Mouse (Mus musculus) urinary bladder, postnatal 25 days (tissue): Measurements from ENCODE around the gene Ei24.

Source experiments
- DNase-seq: peaks from one replicate; pipeline ENCODE4 v3.0.0; 2022; ENCODE audit warnings: low spot score

Gene Ei24

GRCm38 (mm10) chr9:36796781-36797555 is at the start of gene Ei24:
TSS of gene Ei24 (minus strand) at chr9:36797393.
- DNase-seq: peak; percentile 95

- no peak for DNase-seq
Observed at GRCm38 (mm10) chr9:36846346-36846745, 49.2 kb upstream of the Ei24 start.

DNA sequence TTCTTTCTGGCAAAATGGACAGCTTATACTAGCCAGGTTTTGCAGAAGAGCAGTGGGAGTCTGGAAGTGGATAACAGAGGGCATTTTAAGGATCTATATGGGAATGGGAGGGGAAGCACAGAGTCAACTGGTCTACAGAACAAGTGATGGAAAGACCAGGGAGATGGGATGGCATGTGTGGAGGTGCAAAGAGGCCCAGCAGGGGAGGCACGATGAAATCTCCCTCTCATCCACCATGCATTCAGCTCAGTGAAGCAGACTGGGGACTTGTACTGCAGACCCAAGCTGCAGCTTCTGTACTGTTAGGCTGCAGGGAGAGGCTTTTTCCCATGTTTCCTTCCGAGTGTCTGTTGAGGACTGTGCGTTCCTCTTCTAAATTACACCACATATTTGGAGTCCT is 36.7 kb upstream of the Ei24 start:
- DNase-seq: no peak

DNA sequence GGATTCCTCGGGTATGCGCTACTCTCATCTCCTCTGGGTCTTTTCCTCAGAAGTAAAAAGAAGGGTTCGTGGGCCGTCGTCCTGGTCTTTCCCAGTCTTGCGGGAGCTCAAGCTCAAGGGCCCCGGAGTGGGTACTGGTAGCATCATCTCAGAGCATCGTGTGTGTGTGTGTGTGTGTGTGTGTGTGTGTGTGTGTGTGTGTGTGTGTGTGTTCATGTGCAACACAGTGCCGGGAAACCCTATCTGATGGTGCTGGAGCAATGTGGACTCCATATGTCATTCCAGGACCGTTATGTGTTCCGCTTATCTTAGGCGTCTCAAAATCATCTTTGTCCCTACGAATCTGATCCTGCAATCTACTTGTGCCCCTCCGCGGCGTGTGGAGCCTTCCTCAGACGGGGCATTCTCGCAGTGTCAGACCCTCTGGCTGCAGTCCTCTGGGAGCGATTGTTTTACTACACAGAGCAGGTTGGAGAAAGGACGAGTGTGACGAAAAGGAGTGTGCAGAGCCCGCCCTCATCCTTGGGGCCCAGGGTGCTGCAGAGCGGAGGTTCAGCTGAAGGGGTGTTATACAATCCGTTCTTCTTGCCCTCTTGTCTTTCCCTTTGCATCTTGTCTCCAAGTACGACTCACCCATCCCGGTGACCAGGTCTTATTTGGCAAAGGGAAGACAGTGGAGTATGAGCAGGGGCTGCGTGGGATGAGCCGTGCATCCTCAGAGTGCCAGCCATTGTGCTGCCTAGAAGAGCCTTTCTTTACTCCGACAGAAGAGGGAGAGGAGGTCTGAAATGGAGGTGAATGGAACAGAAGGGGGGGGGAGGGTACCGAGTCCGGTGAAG is 36.1 kb upstream of the Ei24 start:
- DNase-seq: no peak

DNA sequence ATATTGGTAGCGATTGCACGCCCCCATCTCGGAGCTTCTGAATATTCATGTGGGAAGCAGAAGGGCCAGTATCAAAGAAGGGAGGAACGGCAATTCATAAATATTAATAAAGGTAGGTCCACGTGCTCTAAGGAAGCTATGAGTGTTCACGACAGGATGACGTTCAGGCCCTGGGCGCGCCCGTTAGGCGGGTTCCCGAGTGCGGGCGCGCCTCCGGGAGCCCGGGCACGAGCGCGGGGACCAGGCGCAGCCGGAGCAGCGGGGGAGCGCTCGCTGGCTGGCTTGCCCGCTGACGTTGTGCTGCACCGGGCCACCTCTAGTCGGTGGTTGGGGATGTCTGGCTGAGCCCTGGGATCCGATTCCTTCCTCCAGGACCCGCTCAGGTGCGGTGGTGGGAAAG is 35.3 kb upstream of the Ei24 start:
- DNase-seq: peak; percentile 59

DNA sequence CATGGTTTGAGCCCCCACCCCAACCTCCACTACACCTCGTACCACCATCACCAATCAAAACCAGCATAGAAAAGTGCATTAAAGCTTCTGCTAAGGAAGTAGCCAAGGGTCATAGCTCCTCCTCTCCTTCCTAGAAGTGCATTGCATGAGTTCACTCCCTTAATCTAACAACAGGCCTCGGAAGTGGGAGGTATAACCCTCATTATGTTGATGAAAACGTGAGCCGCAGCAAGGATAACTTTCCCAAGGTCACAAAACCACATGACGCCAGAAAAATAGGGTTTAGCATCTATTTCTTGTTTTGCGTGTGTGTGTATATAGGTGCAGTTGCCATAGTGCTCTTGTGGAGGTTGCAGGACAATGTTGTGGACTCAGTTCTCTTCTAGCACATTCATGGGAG is 34.2 kb upstream of the Ei24 start:
- no peak for DNase-seq

- DNase-seq: no peak
Observed at GRCm38 (mm10) chr9:36826612-36827363, 29.6 kb upstream of the Ei24 start.

DNA sequence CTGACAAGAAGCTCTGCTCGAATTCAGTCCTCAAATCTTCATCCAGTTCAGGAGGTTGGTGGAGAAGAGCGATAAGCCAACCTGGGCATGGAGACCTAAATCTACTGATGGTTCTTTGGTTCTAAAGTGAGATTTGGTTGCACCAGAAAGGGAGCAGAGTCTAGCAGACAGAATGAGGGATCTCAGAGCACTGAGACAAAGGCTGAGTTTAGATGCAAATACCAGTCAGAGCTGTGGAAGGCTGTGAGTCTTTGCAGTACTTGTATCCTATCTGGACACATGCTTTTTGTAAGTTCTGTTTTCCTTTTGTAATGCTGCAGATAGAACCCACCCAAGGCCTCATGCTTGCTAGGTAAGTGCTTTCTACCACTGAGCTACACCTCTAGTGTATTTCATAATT is 24.8 kb upstream of the Ei24 start:
- no peak for DNase-seq

DNA sequence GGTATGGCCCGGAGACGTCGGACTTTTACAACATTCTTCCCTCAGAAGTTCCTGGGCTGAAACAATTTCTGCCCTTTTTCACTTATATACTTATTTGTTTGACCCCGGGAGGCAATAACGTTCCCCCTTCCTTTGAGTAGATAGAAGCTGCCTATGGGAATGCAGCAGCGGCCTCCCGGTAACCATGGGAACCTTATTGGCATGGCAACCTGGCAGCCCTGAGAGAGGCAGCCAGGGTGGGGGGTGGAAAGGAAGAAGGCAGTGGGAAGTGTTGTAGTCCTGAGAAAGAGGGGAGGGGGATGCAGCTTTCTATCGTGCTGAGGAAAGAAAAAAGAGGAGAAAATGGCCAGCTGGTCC is 24.4 kb upstream of the Ei24 start, which contains the start of gene Fez1:
Gene Fez1, plus strand, starts transcription at position 221 of the 357 bp plus-strand sequence.
- no peak for DNase-seq

DNA sequence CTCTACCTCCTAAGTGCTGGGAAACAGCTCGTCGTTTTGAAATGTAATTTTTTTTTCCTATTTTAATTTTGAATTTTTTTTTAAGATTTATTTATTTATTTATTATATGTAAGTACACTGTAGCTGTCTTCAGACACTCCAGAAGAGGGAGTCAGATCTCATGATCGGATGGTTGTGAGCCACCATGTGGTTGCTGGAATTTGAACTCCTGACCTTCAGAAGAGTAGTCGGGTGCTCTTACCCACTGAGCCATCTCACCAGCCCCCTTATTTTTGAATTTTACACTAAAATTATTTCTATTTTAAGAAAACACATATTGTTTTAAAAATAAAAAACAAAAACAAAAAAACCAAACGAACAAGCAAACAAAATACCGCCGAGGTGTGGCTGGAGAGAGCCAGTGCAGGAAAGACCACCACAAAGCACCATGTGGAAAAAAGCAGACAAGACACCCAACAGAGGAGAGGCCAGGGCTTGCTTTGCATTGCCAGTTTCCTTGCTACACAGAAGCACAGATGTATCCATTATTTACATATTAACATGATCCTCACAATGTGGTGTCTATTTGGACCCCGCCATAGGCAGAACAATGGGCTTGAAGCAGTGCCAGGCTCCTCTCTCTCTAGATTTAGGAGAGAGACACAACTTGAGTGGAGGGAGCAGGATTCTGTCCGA is 23.9 kb upstream of the Ei24 start:
- no peak for DNase-seq

- no peak for DNase-seq
Observed at GRCm38 (mm10) chr9:36818905-36819304, 21.7 kb upstream of the Ei24 start.

GRCm38 (mm10) chr9:36814486-36814885 is 17.3 kb upstream of the Ei24 start:
- no peak for DNase-seq

- DNase-seq: no peak
Observed at GRCm38 (mm10) chr9:36808126-36808785, 11.1 kb upstream of the Ei24 start.

- no peak for DNase-seq
Observed at GRCm38 (mm10) chr9:36805256-36805975, 8.2 kb upstream of the Ei24 start.

GRCm38 (mm10) chr9:36803926-36804325 is 6.7 kb upstream of the Ei24 start:
- no peak for DNase-seq

- no peak for DNase-seq
Observed at GRCm38 (mm10) chr9:36803386-36803785, 6.2 kb upstream of the Ei24 start.

GRCm38 (mm10) chr9:36802951-36803350 is 5.8 kb upstream of the Ei24 start:
- no peak for DNase-seq

DNA sequence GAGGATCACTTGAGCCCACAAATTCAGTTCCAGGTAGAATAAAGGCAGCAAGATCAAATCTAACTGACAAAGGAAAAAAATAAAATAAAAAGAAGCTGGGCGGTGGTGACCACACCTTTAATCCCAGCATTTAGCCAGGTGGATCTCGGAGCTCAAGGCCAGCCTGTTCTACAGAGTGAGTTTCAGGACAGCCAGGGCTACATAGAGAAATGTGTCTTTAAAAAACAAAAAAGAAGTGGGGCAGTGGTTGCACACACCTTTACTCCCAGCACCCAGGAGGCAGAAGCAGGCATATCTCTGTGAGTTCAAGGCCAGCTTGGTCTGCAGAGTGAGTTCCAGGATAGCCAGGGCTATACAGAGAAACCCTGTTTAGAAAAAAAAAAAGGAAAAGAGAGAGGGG is 4.8 kb upstream of the Ei24 start:
- DNase-seq: no peak

DNA sequence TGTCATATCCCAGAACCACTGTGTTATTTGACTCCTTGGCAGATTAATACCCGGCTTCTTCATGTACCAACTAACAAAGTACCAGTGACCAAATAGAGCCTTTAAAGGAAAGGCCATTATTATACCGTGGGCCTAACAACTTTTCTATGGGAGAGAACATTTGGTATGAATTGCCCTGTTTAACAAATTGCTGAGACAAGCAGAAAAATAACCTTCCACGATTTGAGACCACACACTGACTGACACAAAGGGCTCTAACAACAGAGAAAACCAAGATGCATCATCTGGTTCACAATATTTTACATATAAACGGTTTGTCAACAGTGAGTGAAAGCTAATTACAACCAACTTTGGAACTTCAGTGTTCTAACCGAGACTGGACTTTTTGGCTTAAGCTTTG is 969 bp downstream of the Ei24 start:
- no peak for DNase-seq

- peak; percentile 23 for DNase-seq
Observed at GRCm38 (mm10) chr9:36795556-36795955, 1.6 kb downstream of the Ei24 start.

GRCm38 (mm10) chr9:36794487-36794886 is 2.7 kb downstream of the Ei24 start:
- no peak for DNase-seq
